Mouse (Mus musculus): ENCODE data around the gene Xkr8.
"Not testable (repeated sequence)": the region's sequence is repeated elsewhere in the genome, so short reads cannot be mapped to it uniquely, and the experiment has no call there.

Xkr8 gene
- long read RNA-seq, experiment 1, full-length matches to known transcripts = 3 of 4 reads
- long read RNA-seq, experiment 1, partial matches to known transcripts = 0 of 4 reads
- long read RNA-seq, experiment 1, other reads (novel, unspliced or antisense) = 1 of 4 reads
- long read RNA-seq, experiment 2, full-length matches to known transcripts = 2 of 2 reads
- long read RNA-seq, experiment 2, partial matches to known transcripts = 0 of 2 reads
- long read RNA-seq, experiment 2, other reads (novel, unspliced or antisense) = 0 of 2 reads

GRCm38 (mm10) chr4:132732148-132732684 lies at the start of gene Xkr8:
Gene Xkr8 (minus strand): TSS chr4:132732546.
- intact Hi-C loops (cut with DNase I) = no loop called here

GRCm38 (mm10) chr4:132780288-132780687 lies 47.9 kb upstream of the Xkr8 start:
- intact Hi-C loops (cut with DNase I) = no loop called here

GRCm38 (mm10) chr4:132778562-132779201 lies 46.3 kb upstream of the Xkr8 start:
- intact Hi-C loops (cut with DNase I) = loop anchor here (5.0 to 10.0 kb wide), 2 partner anchors 44 to 226 kb away; no protein-coding TSS in a partner anchor

- intact Hi-C loops (cut with DNase I) = loop anchor here (2.0 to 10.0 kb wide), 3 partner anchors 46 to 228 kb away; no protein-coding TSS in a partner anchor
Measured at GRCm38 (mm10) chr4:132776764-132777163, 44.4 kb upstream of the Xkr8 start.

GRCm38 (mm10) chr4:132774905-132775304 lies 42.6 kb upstream of the Xkr8 start:
- intact Hi-C loops (cut with DNase I) = loop anchor here (5.0 to 10.0 kb wide), 2 partner anchors 47 to 230 kb away; no protein-coding TSS in a partner anchor

DNA sequence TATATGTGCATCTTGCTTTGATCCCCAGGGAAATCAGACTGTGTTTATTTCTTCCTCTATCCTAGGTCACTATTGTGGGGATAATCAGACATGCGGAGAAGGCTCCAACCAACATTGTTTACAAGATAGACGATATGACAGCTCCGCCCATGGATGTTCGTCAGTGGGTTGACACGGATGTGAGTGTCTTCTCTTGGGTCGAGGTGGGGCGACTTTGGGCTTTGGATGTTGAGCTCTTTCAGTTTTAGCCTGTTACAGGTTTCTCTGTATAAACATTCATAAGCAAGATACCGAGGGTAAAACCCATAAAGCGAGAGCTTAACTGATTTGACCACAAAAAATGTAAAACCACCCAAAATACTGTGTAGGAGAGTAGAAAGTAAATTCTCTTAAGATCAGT lies 39.4 kb upstream of the Xkr8 start:
- intact Hi-C loops (cut with DNase I) = loop anchor here (10.0 kb wide), 1 partner anchor 233 kb away; no protein-coding TSS in a partner anchor

- intact Hi-C loops (cut with DNase I) = loop anchor here (5.0 kb wide), 1 partner anchor 154 kb away; the partner anchor contains the start of gene Fam76a
Measured at GRCm38 (mm10) chr4:132767914-132768876, 35.8 kb upstream of the Xkr8 start, which contains the start of gene Rpa2. Gene Rpa2 (plus strand): TSS chr4:132768332.

- intact Hi-C loops (cut with DNase I) = not testable (repeated sequence)
Measured at GRCm38 (mm10) chr4:132763125-132763524, 30.8 kb upstream of the Xkr8 start.

- intact Hi-C loops (cut with DNase I) = no loop called here
Measured at GRCm38 (mm10) chr4:132762602-132763001, 30.3 kb upstream of the Xkr8 start.

GRCm38 (mm10) chr4:132760296-132760695 lies 27.9 kb upstream of the Xkr8 start:
- intact Hi-C loops (cut with DNase I) = no loop called here

DNA sequence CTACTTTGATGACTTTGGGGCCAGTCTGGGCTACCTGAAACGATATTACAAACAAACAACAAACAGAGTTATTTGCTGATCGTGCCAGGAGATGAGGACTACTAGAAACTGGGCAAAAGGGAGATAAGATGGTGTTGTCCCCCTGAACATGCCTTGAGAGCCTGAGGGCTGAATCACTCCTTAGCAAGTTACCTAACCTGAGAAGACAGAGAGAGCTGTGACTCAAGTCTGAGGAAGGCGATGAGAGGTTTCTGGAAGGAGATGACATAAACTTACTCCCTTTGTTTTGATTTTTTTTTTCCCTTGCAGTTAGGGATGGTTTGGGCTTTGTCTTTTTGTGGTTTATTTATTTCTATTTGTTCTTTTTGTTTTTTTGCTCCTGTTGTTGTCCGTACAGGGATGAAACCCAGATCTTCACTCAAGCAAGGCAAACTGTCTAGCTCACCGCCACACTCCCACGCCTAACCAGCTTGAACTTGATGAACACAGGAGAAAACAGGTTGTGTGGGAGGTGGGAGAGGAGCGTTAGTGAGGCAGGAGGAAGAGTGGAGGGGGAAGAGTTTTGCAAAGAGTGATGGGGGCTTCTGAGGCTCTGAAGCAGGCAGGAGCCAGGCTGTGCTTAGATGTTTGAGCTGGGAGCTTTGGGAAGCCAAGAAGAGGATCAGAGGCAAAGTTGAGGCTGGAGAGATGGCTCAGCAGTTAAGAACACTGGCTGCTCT lies 25.4 kb upstream of the Xkr8 start:
- intact Hi-C loops (cut with DNase I) = no loop called here

- intact Hi-C loops (cut with DNase I) = no loop called here
Measured at GRCm38 (mm10) chr4:132756974-132757373, 24.6 kb upstream of the Xkr8 start, which contains the start of gene Smpdl3b. Gene Smpdl3b (minus strand): TSS chr4:132757252.

DNA sequence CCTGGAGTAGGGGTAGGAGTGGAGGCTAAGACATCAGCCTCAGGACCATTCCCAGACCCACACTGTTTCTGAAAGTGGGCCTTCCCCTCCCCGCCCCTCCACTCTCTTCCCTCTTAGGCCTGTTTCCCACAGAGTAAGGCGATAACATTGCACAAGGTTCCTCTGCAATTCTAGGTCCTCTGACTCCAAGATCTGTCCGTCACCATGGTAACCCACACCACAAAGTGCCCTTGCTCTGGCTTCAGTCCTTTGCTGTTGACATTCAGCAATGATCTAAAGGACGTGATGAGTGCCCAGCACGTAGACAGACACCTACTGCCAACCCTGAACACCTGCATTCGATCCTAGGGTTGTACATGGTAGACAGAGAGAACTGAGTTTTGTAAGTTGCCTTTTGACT lies 20.6 kb upstream of the Xkr8 start:
- intact Hi-C loops (cut with DNase I) = no loop called here

DNA sequence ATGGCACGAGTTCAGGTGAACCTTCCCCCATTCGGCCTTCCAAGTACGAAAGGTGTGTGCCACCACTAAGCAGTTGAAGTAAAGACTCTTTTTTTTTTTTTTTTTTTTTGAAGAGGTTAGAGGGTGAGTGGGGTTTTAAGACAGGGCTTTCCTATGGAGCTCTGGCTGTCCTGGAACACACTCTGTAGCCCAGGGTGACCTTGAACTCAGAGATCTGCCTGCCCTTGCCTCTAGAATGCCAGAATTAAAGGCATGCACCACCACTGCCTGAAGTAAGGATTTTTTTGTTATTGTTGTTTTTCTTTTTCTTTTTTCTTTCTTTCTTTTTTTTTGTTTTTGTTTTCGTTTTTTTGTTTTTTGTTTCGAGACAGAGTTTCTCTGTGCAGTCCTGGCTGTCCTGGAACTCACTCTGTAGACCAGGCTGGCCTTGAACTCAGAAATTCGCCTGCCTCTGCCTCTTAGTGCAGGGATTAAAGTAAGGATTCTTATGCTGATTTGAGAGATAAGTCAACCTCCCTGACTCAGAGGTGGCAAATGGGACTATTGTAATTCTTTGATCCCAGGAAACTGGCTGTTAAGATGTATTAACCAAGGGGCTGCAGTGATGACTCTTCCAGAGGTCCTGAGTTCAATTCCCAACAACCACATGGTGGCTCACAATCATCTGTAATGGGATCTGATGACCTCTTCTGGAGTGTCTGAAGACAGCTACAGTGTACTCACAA lies 17.1 kb upstream of the Xkr8 start:
- intact Hi-C loops (cut with DNase I) = no loop called here

DNA sequence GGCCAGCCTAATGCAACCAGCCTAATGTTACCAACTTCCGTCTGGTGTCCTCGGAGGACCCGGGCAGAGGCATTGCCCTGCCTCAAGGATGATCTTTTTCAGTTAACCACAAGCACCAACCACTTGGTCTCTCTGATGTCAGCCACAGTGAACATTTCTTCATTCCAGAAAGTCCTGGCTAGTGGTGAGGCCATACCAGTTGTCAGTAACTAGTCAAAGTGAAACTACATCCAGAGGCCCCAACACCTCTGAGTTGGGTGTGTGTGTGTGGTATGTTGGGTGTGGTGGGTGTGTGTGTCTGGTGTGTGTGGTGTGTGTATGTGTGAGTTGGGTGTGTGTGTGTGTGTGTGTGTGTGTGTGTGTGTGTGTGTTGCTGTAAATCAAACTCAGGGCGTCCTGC lies 16.4 kb upstream of the Xkr8 start:
- intact Hi-C loops (cut with DNase I) = no loop called here

DNA sequence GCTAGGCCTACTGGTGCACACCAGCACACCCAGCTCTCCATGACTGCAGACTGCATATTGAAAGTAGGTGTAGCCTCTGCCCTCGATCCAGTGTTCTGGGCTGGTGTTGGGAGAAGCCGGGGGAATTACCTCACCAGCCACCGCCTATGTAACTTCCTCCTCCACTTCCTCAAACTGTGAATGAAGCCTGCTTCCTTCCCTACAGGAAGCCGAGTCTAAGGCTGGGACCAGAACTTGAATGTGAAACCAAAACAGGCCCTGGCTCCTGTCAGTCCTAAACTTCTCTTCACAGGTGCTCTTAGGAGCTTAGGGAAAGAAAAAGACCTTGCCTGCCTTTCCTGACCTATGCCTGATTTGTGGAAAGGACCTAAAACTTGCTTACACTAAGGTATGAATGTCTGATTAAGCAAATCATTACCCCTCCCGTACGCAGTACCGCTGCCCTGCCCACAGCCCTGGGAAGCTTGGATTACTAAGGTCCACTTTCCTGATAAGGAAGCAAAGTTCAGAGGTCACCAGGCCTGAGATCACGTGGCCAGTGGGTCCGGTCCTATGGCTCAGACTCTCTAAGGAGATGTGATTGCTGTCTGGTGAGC lies 15.4 kb upstream of the Xkr8 start:
- intact Hi-C loops (cut with DNase I) = no loop called here

- intact Hi-C loops (cut with DNase I) = no loop called here
Measured at GRCm38 (mm10) chr4:132746911-132747517, 14.7 kb upstream of the Xkr8 start.

DNA sequence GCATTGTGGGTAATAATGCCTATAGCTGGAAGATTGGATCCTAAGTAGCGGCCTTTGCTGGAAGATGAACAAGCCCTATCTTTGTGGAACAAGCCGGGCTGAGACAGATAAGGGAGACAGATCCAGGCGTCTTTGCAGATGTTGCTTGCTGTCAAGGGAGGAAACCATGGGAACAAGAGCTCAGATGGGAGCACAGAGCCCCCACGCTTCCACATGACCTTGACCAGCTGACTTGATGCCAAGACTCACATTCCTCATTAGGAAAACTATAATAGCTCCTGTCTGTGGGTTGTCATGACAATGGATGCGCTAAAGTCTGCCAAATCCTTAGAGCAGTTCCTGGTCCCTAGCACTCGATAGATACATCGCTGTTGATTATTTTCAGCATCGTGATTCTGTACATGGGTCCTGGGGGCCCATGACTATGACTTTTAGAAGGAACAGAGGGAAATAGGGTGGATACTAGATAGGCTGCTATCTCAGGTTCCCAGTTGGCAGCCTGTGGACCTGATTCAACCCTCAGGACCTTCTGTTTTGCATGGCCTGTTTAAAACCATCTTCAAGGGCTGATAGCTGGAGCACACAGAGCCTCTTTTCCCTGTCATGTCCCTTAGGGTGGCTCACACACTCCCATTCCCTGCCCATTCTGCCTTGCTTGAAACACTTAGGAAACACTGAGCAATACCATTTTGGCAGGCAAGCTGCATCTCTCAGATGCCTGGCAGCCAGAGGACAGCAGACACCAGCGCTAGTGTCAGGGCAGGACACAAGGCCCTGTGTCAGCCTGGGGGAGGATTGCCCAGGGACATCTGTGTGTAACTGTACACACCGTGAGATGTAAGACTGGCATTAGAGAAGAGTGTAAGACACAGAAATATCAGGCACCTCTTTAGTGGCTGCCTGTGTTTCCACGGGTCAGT lies 11.9 kb upstream of the Xkr8 start:
- intact Hi-C loops (cut with DNase I) = no loop called here

Measured in adrenal gland (tissue).